Mouse (Mus musculus) thymus, postnatal 25 days (tissue): ENCODE data around the gene Tnni3.

ENCODE experiments used
- DNase-seq: peaks from one replicate; pipeline ENCODE4 v3.0.0; 2022

Tnni3 gene

DNA sequence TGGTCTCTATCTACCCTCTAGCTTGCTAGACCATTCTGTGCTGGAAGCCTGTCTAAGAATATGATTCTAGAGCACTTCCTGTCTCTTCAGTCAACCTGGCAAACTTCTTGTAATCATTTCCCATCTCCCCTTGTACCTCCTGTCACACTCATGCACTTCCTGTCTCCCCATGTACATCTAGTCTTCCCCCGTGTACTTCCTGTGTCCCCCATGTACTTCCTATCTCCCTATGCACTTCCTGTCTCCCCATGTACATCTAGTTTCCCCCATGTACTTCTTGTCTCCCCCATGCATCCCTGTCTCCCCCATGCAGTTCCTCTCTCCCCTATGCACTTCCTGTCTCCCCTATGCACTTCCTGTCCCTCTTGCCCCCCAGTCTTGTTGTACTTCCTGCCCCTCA lies 5.5 kb downstream of the Tnni3 start:
- peak; percentile 21 for DNase-seq

DNA sequence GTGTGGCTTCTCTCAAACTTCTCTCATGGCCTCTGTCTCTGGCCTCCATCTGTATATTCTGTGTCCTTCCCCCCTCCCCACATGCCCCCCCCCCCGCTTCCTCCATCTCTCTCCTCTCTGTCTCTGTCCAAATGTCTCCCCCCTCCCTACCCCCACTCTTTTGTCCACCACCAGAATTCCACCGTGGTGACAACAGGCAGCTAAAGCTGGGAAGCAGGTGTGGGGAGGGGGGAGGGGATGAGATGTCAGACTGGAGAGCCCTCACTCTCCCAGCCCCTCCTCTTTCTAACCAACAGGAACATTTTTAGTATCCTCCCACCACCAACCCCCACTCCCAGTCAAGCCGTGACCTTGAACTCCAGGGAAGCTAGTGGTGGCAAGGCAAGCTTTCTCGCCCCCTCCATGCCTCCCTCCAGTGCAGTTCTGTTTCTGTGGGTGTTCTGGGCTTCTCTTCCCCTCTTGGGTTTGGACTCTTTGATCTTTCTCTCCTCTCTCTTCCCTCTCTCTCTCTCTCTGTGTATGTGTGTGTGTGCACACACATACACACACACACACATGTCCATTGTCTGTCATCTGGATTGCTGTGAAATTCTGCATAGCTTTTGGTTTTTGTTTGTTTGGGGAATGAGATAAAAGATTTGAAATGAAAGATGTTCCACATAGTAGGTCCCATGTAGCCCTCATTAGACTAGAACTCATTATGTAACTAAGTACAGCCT lies 7.5 kb downstream of the Tnni3 start, which contains the start of gene Tnnt1:
Tnnt1 (minus strand) TSS at position 51 of the 719 bp plus-strand sequence.
- DNase-seq = no peak

DNA sequence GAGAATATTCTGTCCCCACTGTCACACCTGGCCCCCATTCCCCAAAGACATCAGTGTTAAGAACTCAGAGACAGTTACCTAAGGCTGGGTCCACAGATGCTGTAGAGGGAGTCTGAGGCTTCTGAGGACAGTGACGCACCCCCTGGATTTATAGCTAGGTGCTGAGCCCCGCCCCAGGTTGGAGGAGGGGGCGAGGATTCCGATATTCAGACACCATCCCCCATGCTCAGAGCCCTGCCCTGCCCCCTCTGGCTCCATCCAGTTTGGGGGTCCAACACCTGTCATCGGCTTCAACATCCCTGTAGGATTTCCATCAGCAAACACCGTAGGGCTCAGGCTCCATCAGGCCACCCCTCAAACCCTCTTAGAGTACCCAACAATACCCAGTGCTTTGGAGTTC lies 8.2 kb downstream of the Tnni3 start:
- DNase-seq = no peak

DNA sequence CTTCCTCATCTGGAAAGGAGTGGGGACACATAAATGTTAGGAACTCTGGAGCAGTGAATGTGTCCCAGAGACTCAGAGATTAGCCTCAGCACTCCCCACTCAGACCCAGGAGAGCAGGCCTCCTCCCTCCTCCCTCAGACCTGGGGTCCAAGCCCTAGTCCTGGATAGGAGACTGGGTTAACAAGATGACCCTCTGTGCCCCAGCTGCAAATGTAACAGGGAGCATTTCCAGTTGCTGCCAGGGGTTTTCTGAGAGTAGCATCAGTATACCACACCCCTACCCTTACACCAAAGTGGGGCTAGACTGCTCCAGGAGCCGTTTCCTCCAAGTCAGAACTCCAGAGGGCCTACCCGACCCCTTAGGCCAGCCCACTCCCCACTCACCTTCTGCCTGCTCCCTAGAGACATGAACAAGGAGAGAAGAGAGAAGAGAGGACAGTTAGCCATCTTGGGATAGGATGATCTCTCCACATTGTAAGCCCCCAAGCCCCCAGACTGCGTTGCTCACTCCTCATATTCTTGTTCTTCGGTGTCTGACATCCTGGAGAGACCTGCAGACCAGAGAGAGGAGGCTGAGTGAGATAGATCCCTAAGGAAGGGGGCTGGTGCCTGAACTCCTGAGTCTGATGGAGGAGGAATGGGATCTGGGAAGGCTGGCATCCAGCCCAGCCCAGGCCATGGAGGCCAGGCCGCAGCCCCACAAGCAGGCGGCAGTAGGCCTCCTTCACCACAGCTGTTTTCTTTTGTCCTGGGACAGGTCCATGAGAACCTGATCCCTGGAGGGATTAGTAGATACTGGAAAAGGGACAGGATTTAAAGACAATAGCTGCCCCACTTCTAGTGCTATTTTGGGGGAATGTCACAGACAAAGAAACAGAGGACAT lies 10.0 kb downstream of the Tnni3 start:
- no peak for DNase-seq

DNA sequence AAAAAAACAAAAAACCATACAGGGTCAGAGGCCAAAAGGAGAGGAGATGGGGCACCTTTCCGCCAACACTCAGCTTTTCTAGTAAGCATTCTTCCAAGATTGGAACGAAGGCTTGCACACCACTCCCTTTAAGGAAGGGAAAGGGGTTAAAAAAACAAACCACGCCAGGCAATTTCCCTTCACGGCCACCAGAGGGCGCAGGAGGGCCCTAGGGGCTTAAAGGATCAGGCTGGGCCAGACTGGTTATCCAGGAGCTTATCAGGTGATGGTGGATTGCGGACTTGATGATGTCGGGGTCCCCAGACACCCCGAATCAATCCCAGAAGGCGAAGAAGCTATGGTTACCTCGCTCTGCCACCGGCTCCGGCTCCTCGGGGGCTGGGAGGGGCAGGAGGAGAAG lies 10.8 kb downstream of the Tnni3 start:
- peak; percentile 40 for DNase-seq

DNA sequence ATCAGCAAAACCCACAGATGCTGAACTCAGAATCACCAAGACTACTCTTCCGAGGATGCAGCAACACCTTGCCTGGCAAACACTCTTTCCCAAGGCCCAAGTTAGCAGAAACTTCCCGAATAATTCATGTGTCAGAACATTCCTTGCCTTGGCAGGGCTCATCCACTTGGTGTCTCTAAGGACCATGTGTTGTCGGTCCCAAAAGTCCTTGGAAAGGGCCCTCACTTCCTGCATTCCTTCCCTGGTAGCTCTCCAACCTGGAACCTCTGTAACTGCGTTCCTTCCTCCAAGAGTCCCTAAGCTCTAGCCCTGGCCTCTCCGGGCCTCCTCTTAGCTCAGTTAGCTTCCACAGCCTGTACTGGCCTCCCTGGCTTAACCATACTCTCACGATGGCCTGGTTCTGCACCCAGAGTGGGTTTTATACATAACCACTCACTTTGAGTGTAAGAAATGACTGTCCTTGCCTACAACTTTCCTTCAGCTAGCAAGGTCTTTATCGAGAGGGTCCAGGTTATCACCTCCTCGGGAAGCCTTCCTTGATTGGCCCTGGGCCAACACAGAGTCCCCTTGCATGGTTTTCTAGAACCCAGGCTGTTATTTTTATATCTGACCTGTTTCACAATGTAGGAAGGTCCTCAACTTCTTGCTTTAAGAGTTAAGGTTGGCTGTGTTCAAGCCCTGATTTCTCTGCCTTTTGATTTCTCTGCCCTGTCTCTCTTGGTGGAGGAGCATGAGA lies 12.4 kb downstream of the Tnni3 start:
- DNase-seq = no peak

DNA sequence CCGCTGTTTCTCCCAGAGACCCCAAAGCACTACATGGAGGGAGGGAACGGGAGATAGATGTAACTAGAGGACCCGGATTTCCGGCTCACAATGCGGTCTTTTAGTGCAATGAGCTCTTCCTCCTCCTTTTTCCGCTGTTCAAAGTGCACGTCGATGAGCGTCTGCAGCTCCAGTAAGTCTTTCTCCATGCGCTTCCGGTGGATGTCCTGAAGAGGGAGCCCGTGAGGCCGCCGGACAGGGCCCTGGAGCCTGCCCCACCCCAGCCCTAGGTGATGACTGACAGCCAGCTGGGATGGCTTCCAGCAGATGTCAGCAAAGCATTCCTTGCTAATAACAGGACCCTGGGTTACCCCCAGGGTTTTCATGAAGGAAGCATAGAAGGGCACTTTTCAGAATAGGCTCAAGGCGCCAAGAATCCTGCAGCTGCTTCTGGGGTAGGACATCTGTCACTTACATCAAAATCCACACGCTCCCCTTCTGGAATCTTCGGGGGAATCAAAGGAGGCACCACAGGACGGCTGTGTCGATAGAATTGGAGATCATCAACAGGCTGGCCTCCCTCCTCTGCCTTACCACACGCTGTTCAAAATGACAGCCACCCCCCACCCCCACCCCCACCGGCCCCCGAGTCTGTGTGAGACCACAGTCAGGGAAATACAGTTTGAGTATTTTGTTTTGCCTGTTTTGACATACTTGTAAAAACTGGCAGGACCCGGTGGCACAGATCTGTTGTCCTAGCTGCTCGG lies 14.0 kb downstream of the Tnni3 start:
- peak; percentile 82 for DNase-seq

DNA sequence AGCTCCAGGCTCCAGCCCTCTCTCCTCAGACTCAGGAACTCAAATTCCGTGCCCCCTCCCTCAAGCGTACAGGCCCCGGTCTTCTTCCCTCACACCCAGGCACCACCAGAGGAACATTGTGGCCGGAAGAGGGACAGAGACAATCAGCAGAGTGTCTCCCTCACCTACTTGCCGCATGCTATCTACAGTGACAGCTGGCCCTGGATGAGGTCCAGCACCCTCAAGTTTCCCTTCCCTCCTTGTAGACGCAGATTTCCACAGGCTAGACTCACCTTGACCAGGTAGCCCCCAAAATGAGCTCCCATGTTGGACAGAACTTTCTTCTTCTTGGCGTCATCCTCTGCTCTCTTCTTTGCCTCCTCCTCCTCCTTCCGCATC lies 15.3 kb downstream of the Tnni3 start:
- DNase-seq = no peak

DNA sequence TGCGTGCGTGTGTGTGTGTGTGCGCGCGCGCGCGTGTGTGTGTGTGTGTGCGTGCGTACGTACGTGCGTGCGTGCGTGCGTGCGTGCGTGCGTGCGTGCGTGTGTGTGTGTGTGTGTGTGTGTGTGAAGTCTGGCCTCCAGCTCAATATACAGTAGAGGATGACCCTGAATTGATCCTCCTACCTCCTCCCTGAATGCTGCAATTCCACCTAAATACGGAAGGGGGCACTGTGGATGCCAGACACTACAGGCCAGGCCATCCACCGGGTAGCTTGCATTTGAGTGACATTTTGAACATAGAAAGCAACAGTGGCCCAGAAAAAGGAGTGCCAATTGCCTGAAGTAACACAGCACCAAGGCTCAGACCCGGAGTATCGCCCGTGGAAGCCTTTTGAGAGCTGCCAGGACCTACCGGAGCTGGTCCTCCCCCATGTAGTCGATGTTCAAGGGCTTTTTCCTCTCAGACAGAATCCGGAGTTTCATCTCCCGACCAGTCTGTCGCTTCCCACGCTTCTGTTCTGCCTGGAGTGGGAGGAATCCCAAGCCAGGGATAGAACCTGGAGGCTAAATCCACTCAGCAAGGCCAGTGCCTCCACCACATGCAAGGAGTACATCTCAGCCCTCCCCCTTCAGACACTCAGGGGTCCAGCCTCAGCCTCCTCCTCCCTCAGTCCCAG lies 15.8 kb downstream of the Tnni3 start:
- DNase-seq = no peak

DNA sequence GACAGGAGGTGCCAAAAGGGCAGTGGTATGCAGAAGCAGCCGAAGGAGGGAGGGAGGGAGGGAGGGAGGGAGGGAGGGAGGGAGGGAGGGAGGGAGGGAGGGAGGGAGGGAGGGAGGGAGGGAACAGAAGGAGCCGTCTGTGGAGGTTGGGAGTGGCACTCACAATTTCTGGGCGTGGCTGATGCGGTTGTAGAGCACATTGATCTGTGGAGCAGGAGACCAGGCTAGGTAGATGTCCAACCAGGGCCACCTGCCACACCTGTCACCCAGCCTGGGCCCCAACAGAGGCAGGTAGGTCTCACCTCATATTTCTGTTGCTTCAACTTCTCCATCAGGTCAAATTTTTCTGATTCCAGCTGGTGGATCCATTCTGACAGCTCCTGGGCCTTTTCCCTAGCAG lies 16.8 kb downstream of the Tnni3 start:
- no peak for DNase-seq

DNA sequence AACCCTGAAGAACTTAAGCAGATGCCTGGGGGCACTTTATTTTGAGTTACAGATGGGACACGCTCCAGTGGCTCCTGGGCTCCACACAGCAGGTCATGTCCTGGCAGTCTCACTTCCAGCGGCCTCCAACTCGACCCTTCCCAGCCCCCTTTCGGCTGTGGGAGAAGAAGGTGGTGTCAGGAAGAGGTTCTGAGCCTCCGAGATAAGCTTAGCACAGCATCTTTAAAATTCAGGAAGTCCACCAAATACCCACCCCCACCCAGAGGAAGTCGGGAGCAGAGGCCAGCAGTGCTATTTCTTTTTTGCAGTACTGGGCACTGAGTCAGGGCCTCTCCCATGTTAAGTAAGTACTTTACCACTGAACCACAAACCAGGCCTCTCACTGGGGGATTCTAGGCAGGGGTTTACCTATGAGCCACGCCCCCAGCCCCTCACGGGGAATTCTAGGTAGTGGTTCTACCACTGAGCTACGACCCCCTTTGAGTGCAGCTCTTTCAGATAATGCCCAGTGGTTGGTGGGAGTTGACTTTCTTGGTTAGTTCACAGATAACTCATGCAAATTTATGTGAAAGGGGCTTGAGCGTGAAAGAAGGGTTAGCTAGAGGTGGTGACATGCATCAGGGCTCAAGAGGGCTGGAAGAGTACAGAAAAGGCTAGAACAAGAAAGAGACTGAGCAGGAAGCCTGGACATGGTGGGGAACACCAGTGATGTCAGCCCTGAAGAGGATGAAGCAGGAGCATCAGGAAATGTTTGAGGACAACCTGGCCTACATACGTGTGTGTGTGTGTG lies 19.2 kb downstream of the Tnni3 start:
- no peak for DNase-seq

DNA sequence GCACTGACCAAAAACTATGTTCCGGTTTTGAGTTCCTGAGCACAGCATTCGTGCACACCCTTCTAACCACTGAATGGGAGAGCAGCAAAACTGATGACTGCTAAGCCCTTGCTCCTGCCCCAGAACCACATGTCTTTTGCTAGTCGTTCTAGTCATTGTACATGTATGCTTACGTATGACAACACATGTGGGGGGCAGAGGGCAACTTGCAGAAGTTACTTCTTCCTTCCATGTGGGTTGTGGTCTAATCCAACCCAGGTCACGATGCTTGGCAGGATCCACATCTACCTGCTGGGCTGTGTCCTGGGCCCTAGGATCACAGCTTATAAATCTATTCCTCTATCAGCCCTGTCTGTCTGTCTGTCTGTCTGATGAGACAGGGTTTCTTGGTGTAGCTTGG lies 20.2 kb downstream of the Tnni3 start:
- no peak for DNase-seq

DNA sequence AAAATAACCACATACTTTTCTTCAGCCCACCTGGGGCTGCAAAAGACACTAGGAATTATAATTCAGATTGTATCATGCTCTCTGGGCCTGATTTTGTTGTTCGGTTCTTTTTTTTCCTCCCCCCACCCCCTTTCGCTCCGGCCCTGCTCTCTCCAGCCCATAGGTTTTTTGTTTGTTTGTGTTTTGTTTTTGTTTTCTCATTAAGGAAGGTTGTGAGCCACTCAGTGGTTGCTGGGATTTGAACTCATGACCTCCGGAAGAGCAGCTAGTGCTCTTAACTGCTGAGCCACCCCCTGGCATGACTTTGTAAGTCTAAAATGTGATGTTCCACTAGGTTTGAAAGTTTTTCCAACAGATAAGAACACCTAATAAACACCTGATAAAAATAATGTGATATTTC lies 20.9 kb downstream of the Tnni3 start:
- DNase-seq = no peak

DNA sequence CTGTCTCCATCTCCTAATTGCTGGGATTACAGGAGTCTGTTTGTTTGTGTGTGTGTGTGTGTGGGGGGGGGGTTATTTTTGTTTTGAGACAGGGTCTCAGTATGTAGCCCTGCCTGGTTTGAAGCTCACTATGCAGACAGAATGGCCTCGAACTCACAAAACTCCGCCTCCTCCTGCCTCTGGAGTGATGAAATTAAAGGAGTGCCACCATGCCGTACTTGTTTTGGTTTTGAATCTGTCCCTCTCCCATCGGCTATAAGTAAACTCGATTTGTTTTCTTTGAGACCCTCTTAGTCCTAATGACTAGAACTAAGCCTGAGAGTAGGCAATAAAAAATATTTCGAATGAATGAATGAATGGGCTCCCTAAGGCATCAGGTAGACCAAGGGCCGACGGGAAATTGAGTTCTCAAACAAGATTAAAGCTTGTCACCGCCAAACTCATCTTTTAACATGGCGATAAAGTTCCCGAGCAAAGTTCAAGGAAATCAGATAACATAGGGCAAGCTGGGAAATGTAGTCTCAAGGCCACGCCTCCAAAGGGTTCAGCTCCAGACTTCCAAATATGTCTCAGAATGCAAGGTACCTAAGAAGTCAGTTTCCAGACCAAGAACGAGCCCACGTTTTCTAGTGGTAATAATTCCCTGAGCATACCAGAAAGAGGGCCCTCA lies 21.5 kb downstream of the Tnni3 start:
- DNase-seq = peak; percentile 30

DNA sequence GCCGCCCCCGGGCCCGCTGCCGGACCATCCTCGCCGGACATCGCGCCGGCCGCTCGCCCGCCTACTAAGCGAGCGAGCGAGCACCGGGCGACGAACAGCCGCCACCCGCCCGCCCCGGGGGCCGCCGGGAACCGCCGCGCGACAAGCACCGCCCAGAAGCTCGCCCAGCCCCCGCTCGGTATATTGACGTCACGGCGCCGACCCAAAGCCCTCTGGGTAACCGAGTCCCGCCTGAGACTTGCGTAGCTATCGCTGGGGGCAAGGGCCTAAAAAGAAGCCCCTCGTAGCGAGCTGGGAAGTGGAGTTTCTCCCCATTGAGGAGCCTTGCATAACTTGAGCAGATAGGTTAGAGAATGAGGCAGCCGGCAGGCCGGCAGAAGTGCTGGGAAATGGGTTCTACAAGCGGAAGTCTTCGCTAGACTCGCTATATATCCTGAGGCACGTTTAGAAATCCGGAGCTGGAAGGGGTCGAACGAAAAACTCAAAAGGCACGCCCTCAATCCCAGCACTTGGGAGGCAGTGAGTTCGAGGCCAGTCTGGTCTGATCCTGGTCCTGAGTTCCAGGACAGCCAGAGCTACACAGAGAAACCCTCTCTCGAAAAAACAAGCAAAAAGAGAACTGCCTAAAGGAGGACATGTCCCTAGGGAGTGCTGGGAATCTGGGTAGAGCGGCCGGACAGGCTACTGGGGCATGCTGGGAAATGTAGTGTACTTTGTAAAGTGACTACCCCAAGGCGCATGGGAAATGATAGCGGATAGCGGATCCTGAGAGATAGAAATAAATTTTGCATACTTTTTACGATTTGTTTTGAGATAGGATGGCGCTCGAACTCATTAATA lies 22.3 kb downstream of the Tnni3 start, which contains the start of gene Ppp1r12c:
Ppp1r12c (minus strand) TSS at position 123 of the 840 bp plus-strand sequence.
- DNase-seq = peak; percentile 96

DNA sequence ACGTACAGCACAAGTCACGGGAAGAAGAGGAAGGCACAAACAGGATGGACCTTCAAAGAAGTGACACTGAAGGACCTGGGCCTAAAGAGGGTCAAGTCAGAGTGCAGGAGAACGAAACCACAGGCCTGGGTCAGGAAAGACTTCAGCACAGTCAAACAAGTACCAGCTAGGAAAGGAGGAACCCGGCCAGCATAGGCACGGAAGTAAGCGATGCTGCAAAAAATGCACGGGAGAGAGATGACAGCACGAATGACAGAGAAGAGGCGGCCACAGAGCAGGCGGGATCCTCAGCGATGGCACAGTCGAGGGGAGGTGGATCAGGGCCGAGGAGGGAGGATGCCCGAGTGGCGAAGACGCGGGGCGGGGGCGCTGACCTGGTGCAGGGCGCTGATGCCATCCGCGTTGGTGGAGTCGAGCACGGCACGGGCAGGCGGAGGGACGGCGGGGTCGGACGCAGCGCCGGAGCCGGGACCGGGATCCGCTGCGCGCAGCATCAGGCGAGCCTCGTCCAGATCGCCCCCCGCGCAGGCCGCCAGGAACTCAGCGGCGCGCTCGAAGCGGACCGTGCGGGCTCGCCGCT lies 23.0 kb downstream of the Tnni3 start:
- DNase-seq = peak; percentile 50

DNA sequence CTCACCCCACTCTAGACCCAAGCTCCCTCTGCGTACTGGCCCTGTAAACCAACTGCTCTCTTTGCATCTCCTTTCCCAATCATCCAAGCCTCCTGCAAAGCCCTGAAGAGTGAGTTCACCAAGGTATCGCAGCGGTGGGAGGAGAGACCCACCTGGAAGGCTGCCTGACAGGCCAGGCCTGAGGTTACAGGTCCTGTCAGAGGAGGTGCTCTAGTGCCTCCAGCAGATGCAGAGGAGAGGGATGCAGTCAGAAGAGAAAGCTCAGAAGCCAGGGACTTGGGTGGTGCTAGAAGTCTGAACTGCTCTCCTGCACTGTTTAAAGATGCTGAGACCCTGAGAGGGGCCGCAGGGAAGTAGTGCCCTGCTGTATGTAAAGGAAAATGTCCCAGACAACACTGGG lies 25.0 kb downstream of the Tnni3 start:
- no peak for DNase-seq

DNA sequence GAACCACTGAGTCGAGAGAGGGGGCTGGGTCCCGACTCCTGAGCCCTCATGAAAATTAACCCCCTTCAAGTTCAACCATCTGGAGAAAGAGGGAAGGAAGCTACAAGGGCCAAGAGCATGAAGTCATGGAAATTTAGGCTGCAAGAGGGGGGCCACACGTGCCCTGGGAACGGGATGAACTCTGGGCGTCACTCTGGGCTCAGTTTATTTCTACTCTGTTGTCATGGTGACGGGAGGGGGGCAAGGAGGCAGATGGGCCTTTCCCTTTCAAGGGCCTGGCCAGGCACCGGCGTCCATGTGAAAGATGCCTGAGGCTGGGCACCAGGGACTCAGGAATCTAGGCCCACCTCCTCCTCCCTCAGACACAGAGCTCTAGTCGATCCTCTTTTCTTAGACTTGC lies 25.8 kb downstream of the Tnni3 start:
- no peak for DNase-seq

DNA sequence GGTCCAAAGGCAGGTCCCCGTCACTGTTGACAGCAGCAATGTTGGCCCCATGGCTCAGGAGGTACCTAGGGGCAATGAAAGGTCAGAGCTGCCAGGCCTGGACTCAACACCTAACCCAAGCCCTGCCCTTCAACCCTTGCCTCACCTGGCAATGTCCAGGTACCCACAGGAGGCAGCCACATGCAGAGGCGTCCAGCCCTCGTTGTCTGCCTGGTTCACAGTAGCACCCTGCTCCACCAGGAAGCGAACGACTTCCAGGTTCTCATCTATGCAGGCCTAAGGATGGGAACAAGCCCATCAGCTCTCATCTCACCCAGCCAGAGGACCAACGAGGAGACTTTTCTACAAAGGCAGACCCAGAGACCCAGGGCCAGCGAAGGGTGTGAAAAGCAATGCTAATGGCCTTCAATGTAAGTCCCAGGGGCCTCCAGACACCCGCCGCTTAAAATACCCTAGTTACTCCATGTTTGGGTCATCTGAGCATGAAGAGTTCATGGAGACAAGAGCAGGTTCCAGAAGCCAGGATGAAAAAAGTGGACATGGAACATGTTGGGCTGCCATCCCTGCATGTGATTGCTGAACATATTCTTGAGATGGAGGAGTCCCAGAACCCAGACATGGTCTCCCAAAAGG lies 26.6 kb downstream of the Tnni3 start:
- DNase-seq = no peak
